Mouse (Mus musculus) midbrain, embryonic 16.5 days (tissue): ENCODE results near the gene Slc25a13. TPM values are rescaled to one million over a fixed set of nuclear protein-coding genes. Genes with fewer than 3 reads are reported as not detected.

ENCODE experiments used
- ATAC-seq: fragments of 200-750 bp; cut with Nextera tagmentation; 2 replicates; pipeline ENCODE4 v1.8.0; 2017; ENCODE audit warnings: moderate TSS enrichment
- H3K27ac ChIP-seq: fragments of 300-500 bp; sonication (generic); 2 replicates; pipeline ENCODE4 v1.5.1; 2014; ENCODE audit warnings: mild to moderate bottlenecking, low read length, mixed read lengths
- H3K27me3 ChIP-seq: fragments of 300-500 bp; sonication (generic); 2 replicates; pipeline ENCODE4 v1.6.1; 2014; ENCODE audit warnings: low read depth, low read length, mixed read lengths; ENCODE audit not compliant: control insufficient read depth, insufficient read depth
- H3K36me3 ChIP-seq: fragments of 300-500 bp; sonication (generic); 2 replicates; pipeline ENCODE4 v1.6.1; 2014; ENCODE audit warnings: mild to moderate bottlenecking, low read length, moderate library complexity, mixed read lengths; ENCODE audit not compliant: control insufficient read depth, insufficient read depth
- H3K4me1 ChIP-seq: fragments of 300-500 bp; sonication (generic); 2 replicates; pipeline ENCODE4 v1.6.1; 2014; ENCODE audit warnings: mild to moderate bottlenecking, low read length, mixed read lengths; ENCODE audit not compliant: control insufficient read depth, insufficient read depth
- H3K4me2 ChIP-seq: fragments of 300-500 bp; sonication (generic); 2 replicates; pipeline ENCODE4 v1.6.1; 2014; ENCODE audit warnings: mild to moderate bottlenecking, low read length, mixed read lengths
- H3K4me3 ChIP-seq: fragments of 300-500 bp; sonication (generic); 2 replicates; pipeline ENCODE4 v1.5.1; 2014; ENCODE audit warnings: low read depth, mild to moderate bottlenecking, low read length, moderate library complexity, mixed read lengths
- H3K9ac ChIP-seq: fragments of 300-500 bp; sonication (generic); 2 replicates; pipeline ENCODE4 v1.6.1; 2014; ENCODE audit warnings: low read depth, low read length, mixed read lengths
- H3K9me3 ChIP-seq: fragments of 300-500 bp; sonication (generic); replicated peaks from 2 replicates; pipeline ENCODE4 v1.6.1; 2014; ENCODE audit warnings: mild to moderate bottlenecking, low read length, mixed read lengths; ENCODE audit not compliant: control insufficient read depth, poor library complexity, severe bottlenecking
- WGBS: fragments of 180-500 bp; shearing (Covaris S2); extraction: QIAGEN DNeasy Blood & Tissue Kit; methylation state at CpG from one replicate; pipeline ENCODE4 v1.1.7; 2014; 5-methylcytosine and 5-hydroxymethylcytosine counted together
- polyA plus RNA-seq: library from polyadenylated mRNA; unstranded; fragments of >200 nt; fragmentation: Nextera tagmentation; extraction: Ambion mirVana; gene quantifications from 2 replicates; pipeline ENCODE4 v1.2.1, GENCODE M21; 2015

The Slc25a13 gene
- polyA plus RNA-seq, 1 experiment from 2014 or later, result 3.8 TPM

- Histone ChIP-seq H3K9ac (no peak overlapping the region), H3K4me1 (no peaks in the 10 kb centered on the region), H3K4me2 (no peak overlapping the region), H3K9me3 (no peaks in the 10 kb centered on the region), H3K27ac (no peak overlapping the region), H3K4me3 (no peak overlapping the region), H3K27me3 (no peaks in the 10 kb centered on the region), H3K36me3 (no peaks in the 10 kb centered on the region)
- 89% methylated on average over 7 of the region's 7 CpGs for WGBS
- ATAC-seq, result no peak
Measured at GRCm38 (mm10) chr6:6222721-6223120, 5.7 kb upstream of the Slc25a13 start.

DNA sequence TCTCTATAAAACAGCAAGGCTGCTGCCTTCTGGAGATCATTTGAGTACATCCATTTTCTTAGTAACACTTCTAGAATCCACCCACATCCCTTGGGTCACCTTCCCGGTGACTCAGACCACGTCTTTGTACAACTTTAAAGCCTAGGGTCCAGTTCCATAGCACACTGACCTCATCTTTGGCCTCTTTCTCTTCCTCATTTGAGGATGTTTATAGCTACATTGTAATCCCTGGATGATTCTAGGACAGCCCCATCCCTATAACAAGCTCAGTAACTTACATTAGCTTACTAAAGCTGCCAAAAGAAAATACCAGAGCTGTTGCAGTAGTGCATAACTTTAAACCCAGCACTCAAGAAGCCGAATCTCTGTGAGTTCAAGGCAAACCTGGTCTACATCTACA, 3.6 kb upstream of the Slc25a13 start:
- Histone ChIP-seq H3K27ac (no peak overlapping the region), H3K36me3 (no peaks in the 10 kb centered on the region), H3K9me3 (no peaks in the 10 kb centered on the region), H3K4me3 (no peak overlapping the region), H3K9ac (no peak overlapping the region), H3K4me1 (peaks cover 8% of the 10 kb centered on the region), H3K27me3 (no peaks in the 10 kb centered on the region), H3K4me2 (no peak overlapping the region)
- no peak for ATAC-seq
- WGBS, result 91% methylated on average over 3 of the region's 3 CpGs

DNA sequence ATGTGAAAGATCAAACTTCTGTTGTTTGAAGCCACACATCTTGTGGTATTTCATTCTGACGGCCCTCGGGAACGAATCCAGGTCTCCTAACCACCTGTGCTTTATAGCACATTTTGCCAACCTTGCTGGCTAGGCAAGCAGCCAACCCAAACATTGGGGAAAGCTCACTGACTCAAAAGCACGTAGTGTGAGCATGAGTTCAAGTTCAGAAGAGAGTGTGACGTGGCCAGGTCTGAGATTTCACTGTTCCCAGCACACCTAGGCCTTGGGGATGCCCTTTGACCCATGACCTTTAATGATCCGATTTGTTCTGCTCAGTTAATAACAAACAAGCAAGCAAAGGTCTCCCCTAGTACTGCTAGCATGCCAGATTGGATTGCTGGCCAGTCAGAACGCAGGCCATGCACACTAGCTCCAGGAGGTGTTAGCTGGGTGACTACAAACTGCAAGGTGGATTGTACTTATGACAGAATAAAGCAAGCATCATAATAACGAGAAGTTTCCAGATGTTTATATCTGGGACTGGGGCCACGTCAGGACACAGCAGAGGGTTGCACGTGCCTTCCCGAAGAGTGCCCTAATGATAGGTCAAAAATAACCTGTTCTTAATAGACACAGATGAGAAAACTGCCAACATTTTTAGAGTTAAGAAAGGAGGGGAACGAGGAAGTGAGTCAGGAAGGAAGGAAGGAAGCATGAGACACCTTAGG, 2.8 kb upstream of the Slc25a13 start:
- Histone ChIP-seq H3K9ac (no peak overlapping the region), H3K27ac (no peak overlapping the region), H3K9me3 (no peaks in the 10 kb centered on the region), H3K4me1 (peaks cover 8% of the 10 kb centered on the region), H3K4me3 (no peak overlapping the region), H3K36me3 (no peaks in the 10 kb centered on the region), H3K4me2 (no peak overlapping the region), H3K27me3 (no peaks in the 10 kb centered on the region)
- 87% methylated on average over 12 of the region's 12 CpGs for WGBS
- no peak for ATAC-seq

DNA sequence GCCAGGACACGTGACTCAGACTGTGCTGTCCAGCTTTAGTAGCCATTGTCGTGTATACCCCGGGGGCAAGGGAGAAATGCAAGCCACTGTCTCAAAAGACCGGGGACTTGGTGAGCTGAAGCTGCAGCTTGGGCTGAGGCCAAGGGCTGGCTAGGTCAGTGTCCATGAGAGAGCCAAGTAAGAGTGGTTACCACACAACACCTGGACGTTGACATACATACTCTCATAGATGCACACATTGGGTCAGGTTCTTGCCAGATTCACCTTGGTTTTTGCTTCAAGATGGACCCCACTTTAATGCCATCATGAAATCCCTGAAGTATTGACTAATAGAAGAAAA, 283 bp upstream of the Slc25a13 start:
- ATAC-seq, result no peak; the same call in 1 of the 2 replicates
- no peak overlapping the region for H3K27ac ChIP-seq
- no peaks in the 10 kb centered on the region for H3K36me3 ChIP-seq
- no peaks in the 10 kb centered on the region for H3K27me3 ChIP-seq
- 8% methylated on average over 5 of the region's 5 CpGs for WGBS
- H3K9me3 ChIP-seq, result no peaks in the 10 kb centered on the region
- peak overlapping the region; percentile 81 for H3K9ac ChIP-seq
- peak overlapping the region; percentile 76 for H3K4me3 ChIP-seq
- peak overlapping the region; percentile 98 for H3K4me2 ChIP-seq
- peaks cover 8% of the 10 kb centered on the region for H3K4me1 ChIP-seq

DNA sequence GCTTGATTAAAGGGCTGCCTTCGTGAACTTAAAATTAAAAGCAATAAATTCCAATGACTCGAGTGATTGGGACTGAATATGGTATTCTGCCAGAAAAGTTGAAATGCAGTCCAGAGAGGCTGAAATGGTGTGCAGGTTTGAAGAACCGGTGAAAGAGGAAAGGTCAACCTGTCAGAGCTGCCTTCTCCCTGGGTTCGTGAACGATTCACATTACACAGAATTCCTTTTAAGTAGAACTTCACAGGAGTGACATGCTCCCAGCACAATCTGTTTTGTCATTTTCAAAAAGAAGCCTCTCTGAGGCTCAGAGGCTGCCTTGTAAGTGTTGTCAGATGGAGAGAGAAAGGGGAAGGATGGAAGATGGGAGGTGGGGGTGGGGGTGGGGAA, 860 bp downstream of the Slc25a13 start:
- H3K9ac ChIP-seq, result peak overlapping the region; percentile 81
- no peaks in the 10 kb centered on the region for H3K27me3 ChIP-seq
- ATAC-seq, result peak; percentile 43
- 36% methylated on average over 5 of the region's 5 CpGs for WGBS
- H3K4me3 ChIP-seq, result peak overlapping the region; percentile 76
- no peaks in the 10 kb centered on the region for H3K9me3 ChIP-seq
- peaks cover 8% of the 10 kb centered on the region for H3K4me1 ChIP-seq
- peak overlapping the region; percentile 98 for H3K4me2 ChIP-seq
- H3K36me3 ChIP-seq, result no peaks in the 10 kb centered on the region
- H3K27ac ChIP-seq, result no peak overlapping the region

DNA sequence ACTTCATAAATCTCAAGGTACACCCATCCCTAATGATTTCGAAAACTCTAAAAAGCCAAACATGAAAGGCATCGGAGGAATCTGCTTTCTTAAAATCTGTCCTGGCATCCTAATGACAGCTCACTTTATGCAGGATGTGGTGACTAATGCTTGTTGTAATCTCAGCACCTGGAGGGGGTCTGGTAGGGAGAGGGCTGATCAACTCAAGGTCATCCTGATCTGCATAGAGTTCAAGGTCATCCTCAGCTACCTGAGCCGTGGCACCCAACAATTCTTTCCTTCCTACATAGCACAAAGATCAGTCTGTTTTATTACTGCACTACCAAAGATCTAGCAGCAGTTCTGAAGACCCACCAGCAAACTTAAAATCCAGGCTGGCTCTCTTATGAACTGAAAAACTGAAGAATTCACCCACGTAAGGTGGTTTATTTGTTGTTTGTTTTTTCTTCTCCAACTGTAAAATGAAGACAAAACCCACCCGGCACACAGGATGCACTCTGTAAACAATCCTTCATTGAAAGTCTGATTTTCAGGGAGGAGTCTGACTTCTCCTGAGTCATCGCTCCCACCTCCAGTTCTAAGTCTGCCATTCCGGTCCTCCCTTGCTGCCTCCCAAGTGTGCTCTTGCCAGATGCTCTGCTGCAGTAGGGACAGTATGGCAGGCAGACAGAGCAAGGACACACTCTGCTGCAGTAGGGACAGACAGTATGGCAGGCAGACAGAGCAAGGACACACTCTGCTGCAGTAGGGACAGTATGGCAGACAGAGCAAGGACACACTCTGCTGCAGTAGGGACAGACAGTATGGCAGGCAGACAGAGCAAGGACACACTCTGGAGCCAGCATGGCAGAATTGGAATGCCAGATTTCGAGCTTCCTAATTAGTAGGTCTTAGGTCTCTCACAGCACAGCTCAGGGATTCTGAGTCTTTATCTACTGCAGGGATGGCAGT, 4.3 kb downstream of the Slc25a13 start:
- Histone ChIP-seq H3K4me1 (peaks cover 8% of the 10 kb centered on the region), H3K9me3 (no peaks in the 10 kb centered on the region), H3K9ac (no peak overlapping the region), H3K4me3 (no peak overlapping the region), H3K27ac (no peak overlapping the region), H3K36me3 (no peaks in the 10 kb centered on the region), H3K4me2 (no peak overlapping the region), H3K27me3 (no peaks in the 10 kb centered on the region)
- no peak for ATAC-seq
- 87% methylated on average over 8 of the region's 8 CpGs for WGBS

GRCm38 (mm10) chr6:6211958-6212357, 5.0 kb downstream of the Slc25a13 start:
- Histone ChIP-seq H3K9me3 (no peaks in the 10 kb centered on the region), H3K27me3 (no peaks in the 10 kb centered on the region), H3K27ac (no peak overlapping the region), H3K4me1 (peaks cover 8% of the 10 kb centered on the region), H3K36me3 (no peaks in the 10 kb centered on the region), H3K4me2 (no peak overlapping the region), H3K9ac (no peak overlapping the region), H3K4me3 (no peak overlapping the region)
- WGBS, result 92% methylated on average over 3 of the region's 3 CpGs
- ATAC-seq, result no peak

GRCm38 (mm10) chr6:6210637-6211036, 6.3 kb downstream of the Slc25a13 start:
- no peak overlapping the region for H3K9ac ChIP-seq
- ATAC-seq, result no peak
- H3K9me3 ChIP-seq, result no peaks in the 10 kb centered on the region
- no peak overlapping the region for H3K27ac ChIP-seq
- H3K4me3 ChIP-seq, result no peak overlapping the region
- H3K36me3 ChIP-seq, result no peaks in the 10 kb centered on the region
- H3K4me1 ChIP-seq, result peaks cover under 1% of the 10 kb centered on the region; the same call in 1 of the 2 replicates
- 96% methylated on average over 7 of the region's 7 CpGs for WGBS
- H3K27me3 ChIP-seq, result no peaks in the 10 kb centered on the region
- H3K4me2 ChIP-seq, result no peak overlapping the region
